Mouse (Mus musculus) heart, embryonic 14.5 days (tissue): ENCODE measurements around the gene Aida. TPM values are rescaled to one million over a fixed set of nuclear protein-coding genes. Genes with fewer than 3 reads are reported as not detected.
A peak's percentile ranks its signal among the peaks of the same experiment; 100 is the strongest.

Experiments
- ATAC-seq: fragments of 200-750 bp; cut with Nextera tagmentation; 2 replicates; pipeline ENCODE4 v1.8.0; 2017; ENCODE audit warnings: low read depth, moderate TSS enrichment; ENCODE audit not compliant: insufficient number of reproducible peaks, insufficient read depth, low FRiP score
- H3K27ac ChIP-seq, 2 experiments: fragments of 200-500 bp in 1 of 2; fragments of 300-500 bp in 1 of 2; sonication (generic) in 1 of 2; replicated peaks in 1 of 2; 2 replicates each; pipeline ENCODE4 v1.5.1; 2012 to 2014; ENCODE audit warnings: low read depth in 2 of 2, low read length in 2 of 2, control low read depth in 1 of 2, mild to moderate bottlenecking in 1 of 2, mixed read lengths in 1 of 2; ENCODE audit not compliant: control insufficient read depth in 1 of 2, insufficient read depth in 1 of 2
- H3K27me3 ChIP-seq: fragments of 300-500 bp; sonication (generic); 2 replicates; pipeline ENCODE4 v1.6.1; 2014; ENCODE audit warnings: mild to moderate bottlenecking, low read length, control low read depth; ENCODE audit not compliant: control insufficient read depth, insufficient read depth
- H3K36me3 ChIP-seq: fragments of 300-500 bp; sonication (generic); 2 replicates; pipeline ENCODE4 v1.6.1; 2014; ENCODE audit warnings: mild to moderate bottlenecking, control low read depth, low read length, mixed read lengths; ENCODE audit not compliant: control insufficient read depth, insufficient read depth
- H3K4me1 ChIP-seq, 2 experiments: fragments of 200-500 bp in 1 of 2; fragments of 300-500 bp in 1 of 2; sonication (generic) in 1 of 2; 2 replicates each; pipeline ENCODE4 v1.6.1; 2012 to 2014; ENCODE audit warnings: low read length in 2 of 2, control low read depth in 1 of 2, mixed read lengths in 1 of 2; ENCODE audit not compliant: control insufficient read depth in 2 of 2, insufficient read depth in 2 of 2
- H3K4me2 ChIP-seq: fragments of 300-500 bp; sonication (generic); 2 replicates; pipeline ENCODE4 v1.6.1; 2014; ENCODE audit warnings: mild to moderate bottlenecking, low read length
- H3K4me3 ChIP-seq, 2 experiments: fragments of 200-500 bp in 1 of 2; fragments of 300-500 bp in 1 of 2; sonication (generic) in 1 of 2; 2 replicates each; pipeline ENCODE4 v1.5.1; 2012 to 2014; ENCODE audit warnings: low read length in 2 of 2, mild to moderate bottlenecking in 2 of 2, control low read depth in 1 of 2, low read depth in 1 of 2, moderate library complexity in 1 of 2; ENCODE audit not compliant: control insufficient read depth in 1 of 2, insufficient read depth in 1 of 2
- H3K9ac ChIP-seq: fragments of 300-500 bp; sonication (generic); 2 replicates; pipeline ENCODE4 v1.6.1; 2014; ENCODE audit warnings: mild to moderate bottlenecking, low read length
- H3K9me3 ChIP-seq: fragments of 300-500 bp; sonication (generic); 2 replicates; pipeline ENCODE4 v1.6.1; 2016; ENCODE audit warnings: low read length, control low read depth; ENCODE audit not compliant: control insufficient read depth
- WGBS: fragments of 180-500 bp; shearing (Covaris S2); extraction: QIAGEN DNeasy Blood & Tissue Kit; methylation state at CpG from one replicate; pipeline ENCODE4 v1.1.7; 2014; 5-methylcytosine and 5-hydroxymethylcytosine counted together
- polyA plus RNA-seq: library from polyadenylated mRNA; unstranded; fragments of >200 nt; fragmentation: Nextera tagmentation; extraction: Ambion mirVana; gene quantifications from 2 replicates; pipeline ENCODE4 v1.2.1, GENCODE M21; 2014

The Aida gene
- polyA plus RNA-seq, 1 experiment from 2014 or later, result 18.7 TPM

GRCm38 (mm10) chr1:183368601-183369400 lies 72.4 kb downstream of the Aida start:
- Histone ChIP-seq H3K27me3 (no peaks in the 10 kb centered on the region), H3K27ac (peak overlapping the region; percentile 36 to 61; a peak in 3 of 4 replicates), H3K9ac (peak overlapping the region; percentile 88), H3K4me3 (peak overlapping the region; percentile 88 to 95), H3K4me1 (peaks cover 6 to 7% of the 10 kb centered on the region in 2 experiments; a peak in 3 of 4 replicates), H3K9me3 (no peaks in the 10 kb centered on the region), H3K36me3 (peaks cover 22% of the 10 kb centered on the region), H3K4me2 (peak overlapping the region; percentile 95)
- 2% methylated on average over 55 of the region's 56 CpGs for WGBS
- peak; percentile 60; the same call in 1 of the 2 replicates for ATAC-seq

GRCm38 (mm10) chr1:183369427-183370014 lies 73.1 kb downstream of the Aida start, which contains the start of gene Mia3:
Gene Mia3 (minus strand): TSS chr1:183369553.
- Histone ChIP-seq H3K4me3 (peak within 1 kb of the TSS; percentile 88 to 95), H3K4me1 (peaks cover 6 to 7% of the 10 kb centered on the region in 2 experiments; a peak in 3 of 4 replicates), H3K9me3 (peaks cover under 1% of the 10 kb centered on the region; the same call in 1 of the 2 replicates), H3K27ac (peak within 1 kb of the TSS; percentile 42 to 61), H3K9ac (peak within 1 kb of the TSS; percentile 88), H3K27me3 (no peaks in the 10 kb centered on the region), H3K4me2 (peak within 1 kb of the TSS; percentile 95), H3K36me3 (peaks cover 15% of the 10 kb centered on the region)
- ATAC-seq, result peak; percentile 97
- WGBS, result 1% methylated on average over 50 of the region's 51 CpGs

- WGBS, result 72% methylated on average over 5 of the region's 5 CpGs
- peaks cover 4% of the 10 kb centered on the region; the same call in 1 of the 2 replicates for H3K9me3 ChIP-seq
- H3K4me1 ChIP-seq, result no peaks in the 10 kb centered on the region; a peak in 1 of 4 replicates
- H3K4me2 ChIP-seq, result no peak overlapping the region
- H3K36me3 ChIP-seq, result no peaks in the 10 kb centered on the region
- H3K4me3 ChIP-seq, result no peak overlapping the region
- ATAC-seq, result no peak
- no peak overlapping the region for H3K27ac ChIP-seq
- no peak overlapping the region for H3K9ac ChIP-seq
- no peaks in the 10 kb centered on the region for H3K27me3 ChIP-seq
Measured at GRCm38 (mm10) chr1:183374728-183375127, 78.3 kb downstream of the Aida start.

Other genes with a start within 250 kb of the Aida start
- gene Disp1, start 75.1 kb upstream of the Aida start, polyA plus RNA-seq, result 8.5 and 10.8 TPM in 2 replicates
- gene Brox, start 679 bp downstream of the Aida start, polyA plus RNA-seq, result 45.4 and 50.0 TPM in 2 replicates
- gene Mia3, start 73.0 kb downstream of the Aida start, polyA plus RNA-seq, result 71.9 and 76.2 TPM in 2 replicates
- gene Taf1a, start 92.4 kb downstream of the Aida start, polyA plus RNA-seq, result 15.1 TPM in 2 replicates
- gene Hhipl2, start 121.6 kb downstream of the Aida start, polyA plus RNA-seq, result 0.11 TPM in 1 of 2 replicates, not detected in the other